Mouse (Mus musculus) splenic B cell, adult 2 months (primary cell): ENCODE data around the gene Lrrc7.

Experiments used
- DNase-seq: peaks from one replicate; pipeline ENCODE4 v3.0.0-alpha.2; 2011; ENCODE audit warnings: low read depth, low spot score
- H3K27me3 ChIP-seq: 2 replicates; pipeline ENCODE4 v1.6.1; 2012; ENCODE audit warnings: mild to moderate bottlenecking, low read length, moderate library complexity, mixed read lengths; ENCODE audit not compliant: control insufficient read depth, poor library complexity, insufficient read depth, severe bottlenecking
- H3K36me3 ChIP-seq: 2 replicates; pipeline ENCODE4 v1.6.1; 2012; ENCODE audit warnings: mild to moderate bottlenecking, low read length, moderate library complexity, mixed read lengths; ENCODE audit not compliant: control insufficient read depth, poor library complexity, insufficient read depth, severe bottlenecking

Gene Lrrc7

DNA sequence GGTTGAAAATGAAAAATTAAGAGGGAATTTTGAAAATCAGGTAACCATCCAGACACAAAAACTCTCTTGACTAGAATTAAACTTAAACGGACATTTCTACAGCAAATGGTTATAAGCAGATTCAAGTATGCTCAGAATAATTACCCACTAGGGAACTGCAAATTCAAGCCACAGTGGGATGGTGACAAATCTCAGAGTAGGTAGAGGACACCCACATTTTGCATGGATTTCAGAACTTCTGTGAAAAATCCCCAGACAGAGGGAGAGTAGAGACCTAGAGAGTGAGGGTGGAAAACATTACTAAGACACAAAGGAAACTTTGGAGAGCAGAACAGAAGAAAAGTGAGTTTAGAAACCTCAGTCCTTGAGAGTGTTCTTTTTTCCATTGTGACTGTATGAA, 161.4 kb downstream of the Lrrc7 start:
- no peak for DNase-seq
- Histone ChIP-seq H3K27me3 (no peaks in the 10 kb centered on the region), H3K36me3 (no peaks in the 10 kb centered on the region)

DNA sequence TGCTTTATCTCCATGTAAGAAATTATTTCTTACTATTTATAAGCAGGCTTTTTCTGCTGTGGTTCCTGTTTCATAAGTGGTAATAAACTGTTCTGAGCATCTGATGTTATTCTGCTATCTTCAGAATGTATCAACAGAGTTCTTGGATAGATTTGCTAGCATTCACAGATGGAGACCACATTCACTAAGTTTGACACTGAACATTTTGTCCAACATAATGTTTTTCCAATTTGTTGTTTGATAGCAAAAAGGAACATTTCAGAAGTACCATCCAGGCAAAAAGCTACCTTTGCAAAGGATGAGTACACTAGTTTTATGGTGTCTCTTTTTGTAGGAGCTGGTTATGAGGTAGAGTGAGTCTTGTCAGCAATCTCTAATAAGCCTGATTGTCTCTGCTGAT, 170.5 kb downstream of the Lrrc7 start:
- no peaks in the 10 kb centered on the region for H3K36me3 ChIP-seq
- DNase-seq, result no peak
- no peaks in the 10 kb centered on the region for H3K27me3 ChIP-seq

- no peaks in the 10 kb centered on the region for H3K27me3 ChIP-seq
- DNase-seq, result no peak
- no peaks in the 10 kb centered on the region for H3K36me3 ChIP-seq
Measured at GRCm38 (mm10) chr3:158388076-158388454, 174.0 kb downstream of the Lrrc7 start.

DNA sequence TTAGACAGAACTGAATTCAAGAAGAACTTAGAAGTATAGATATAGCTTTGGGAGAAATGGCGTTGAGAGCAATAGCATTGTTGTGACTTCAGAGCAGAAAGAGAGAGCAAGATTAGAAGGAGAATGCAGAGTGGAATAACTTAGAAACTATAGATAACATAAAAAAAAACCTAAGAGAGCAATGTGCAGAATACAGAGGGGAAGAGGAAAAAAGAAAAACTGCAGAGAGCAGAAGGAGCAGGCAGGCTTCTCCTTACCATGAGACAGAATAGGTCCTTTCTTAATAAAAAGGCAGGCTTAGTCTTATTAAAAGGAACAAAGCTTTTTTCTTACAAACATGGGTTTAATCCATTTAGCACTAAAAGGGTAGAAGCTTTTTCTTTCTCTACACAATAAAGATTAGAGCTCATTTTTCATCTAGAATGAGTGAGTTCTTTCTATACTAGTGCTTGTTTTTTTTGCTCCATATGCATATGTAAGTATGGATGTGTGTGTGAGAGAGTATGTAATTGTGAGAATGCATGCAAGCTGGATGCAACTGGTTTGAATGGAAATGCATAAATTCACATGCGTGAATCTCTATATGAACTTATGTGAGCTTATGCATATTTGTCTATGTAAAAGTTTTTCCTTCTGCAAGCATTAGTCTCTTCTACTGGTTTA, 174.5 kb downstream of the Lrrc7 start:
- DNase-seq, result no peak
- H3K27me3 ChIP-seq, result no peaks in the 10 kb centered on the region
- no peaks in the 10 kb centered on the region for H3K36me3 ChIP-seq

DNA sequence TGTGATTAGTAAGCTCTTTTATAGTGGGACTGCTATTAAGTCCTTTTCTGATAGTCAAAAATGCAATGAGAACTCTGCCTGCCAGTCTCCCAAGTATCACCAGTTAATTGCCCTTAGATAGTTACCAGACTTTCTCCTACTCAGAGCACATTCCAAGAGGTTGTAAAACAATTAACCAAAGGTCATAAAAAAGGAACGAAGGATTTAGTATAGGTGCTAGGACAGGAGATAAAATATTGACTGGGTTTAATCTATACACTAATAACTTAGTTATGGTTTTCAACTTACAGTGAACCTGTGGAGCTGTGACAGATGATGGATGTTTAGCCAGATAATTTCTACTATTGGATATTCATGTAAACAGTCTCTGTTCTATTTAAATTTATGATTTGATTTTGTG, 175.2 kb downstream of the Lrrc7 start:
- H3K36me3 ChIP-seq, result no peaks in the 10 kb centered on the region
- no peak for DNase-seq
- no peaks in the 10 kb centered on the region for H3K27me3 ChIP-seq

DNA sequence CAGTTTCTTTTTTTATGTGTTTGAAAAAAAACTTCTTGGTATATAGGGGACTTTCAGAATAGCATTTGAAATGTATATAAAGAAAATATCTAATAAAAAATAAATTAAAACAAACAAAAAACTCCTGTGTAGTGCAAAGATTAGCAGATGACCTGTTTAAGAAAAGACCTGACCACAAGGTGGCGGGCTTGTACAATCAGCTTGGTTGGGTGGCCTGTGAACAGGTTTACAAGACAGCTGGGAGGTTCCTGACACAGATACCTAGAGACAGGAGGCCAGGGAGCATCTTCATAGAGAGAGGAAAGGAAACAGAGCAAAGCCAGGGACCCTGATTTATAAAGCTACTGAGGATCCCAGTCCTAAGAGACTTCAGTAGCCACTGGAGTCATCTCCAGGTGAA, 186.1 kb downstream of the Lrrc7 start:
- DNase-seq, result no peak
- Histone ChIP-seq H3K36me3 (no peaks in the 10 kb centered on the region), H3K27me3 (no peaks in the 10 kb centered on the region)

DNA sequence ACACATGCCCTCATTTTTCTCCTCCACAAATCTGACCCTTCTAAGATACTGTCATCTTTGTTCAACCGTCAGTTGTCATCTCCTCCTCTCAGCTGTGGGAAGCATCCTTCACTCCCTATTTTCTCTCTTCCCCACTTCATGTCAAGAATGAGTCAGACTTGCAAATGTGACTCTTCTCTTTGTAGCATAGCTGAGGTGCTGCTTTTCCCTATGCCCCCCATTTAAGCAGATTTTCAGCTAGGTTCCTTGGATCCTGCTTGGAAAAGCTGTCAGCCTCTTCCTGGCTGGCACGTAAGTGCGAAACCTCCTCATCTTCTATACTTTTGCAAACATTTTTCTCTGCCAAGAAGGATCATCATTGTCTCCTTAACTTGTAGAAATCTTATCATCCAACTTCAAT, 192.9 kb downstream of the Lrrc7 start:
- Histone ChIP-seq H3K36me3 (no peaks in the 10 kb centered on the region), H3K27me3 (no peaks in the 10 kb centered on the region)
- no peak for DNase-seq

- DNase-seq, result no peak
- Histone ChIP-seq H3K36me3 (no peaks in the 10 kb centered on the region), H3K27me3 (no peaks in the 10 kb centered on the region)
Measured at GRCm38 (mm10) chr3:158365801-158366200, 196.2 kb downstream of the Lrrc7 start.

DNA sequence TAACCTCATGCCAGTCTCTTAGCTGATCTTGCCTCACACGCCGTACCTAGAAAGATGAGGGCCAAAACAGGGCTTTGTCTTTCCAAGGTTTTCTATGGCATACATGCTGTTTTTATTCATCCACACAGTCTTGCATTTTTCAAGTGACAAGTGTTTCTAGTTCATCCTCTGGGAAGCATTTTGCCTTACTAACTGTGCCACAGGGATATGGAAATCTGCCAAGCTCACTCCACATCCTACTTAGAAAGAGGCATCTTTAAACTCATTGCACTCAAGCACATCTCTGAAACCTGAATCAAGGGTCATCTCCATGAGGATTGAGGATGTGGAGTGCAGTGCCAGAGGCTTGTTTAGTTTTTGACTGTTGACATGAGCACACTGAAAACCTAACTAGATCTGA, 199.9 kb downstream of the Lrrc7 start:
- Histone ChIP-seq H3K27me3 (no peaks in the 10 kb centered on the region), H3K36me3 (no peaks in the 10 kb centered on the region)
- DNase-seq, result no peak

DNA sequence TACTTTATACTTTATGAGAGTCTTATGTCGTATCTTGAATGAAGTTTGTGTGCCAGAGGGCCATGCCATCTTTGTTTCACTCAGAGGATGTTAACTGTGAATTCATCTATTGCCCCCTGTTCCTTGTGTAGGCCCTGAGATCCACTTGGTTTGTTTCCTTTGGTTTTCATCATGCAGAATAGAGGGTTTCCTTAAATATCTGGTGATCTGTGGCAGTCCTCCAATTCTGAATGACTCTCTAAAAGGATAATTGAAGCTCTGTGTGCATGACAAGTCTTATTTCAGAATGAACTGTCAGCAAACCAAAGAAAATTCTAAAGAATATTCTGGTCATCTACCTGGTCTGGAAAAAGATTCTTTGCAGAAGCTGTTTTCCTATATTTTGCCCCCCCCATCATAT, 205.3 kb downstream of the Lrrc7 start:
- no peaks in the 10 kb centered on the region for H3K36me3 ChIP-seq
- H3K27me3 ChIP-seq, result no peaks in the 10 kb centered on the region
- no peak for DNase-seq

- Histone ChIP-seq H3K27me3 (no peaks in the 10 kb centered on the region), H3K36me3 (no peaks in the 10 kb centered on the region)
- no peak for DNase-seq
Measured at GRCm38 (mm10) chr3:158356194-158356593, 205.8 kb downstream of the Lrrc7 start.

- Histone ChIP-seq H3K27me3 (no peaks in the 10 kb centered on the region), H3K36me3 (no peaks in the 10 kb centered on the region)
- DNase-seq, result no peak
Measured at GRCm38 (mm10) chr3:158340808-158341207, 221.2 kb downstream of the Lrrc7 start.

DNA sequence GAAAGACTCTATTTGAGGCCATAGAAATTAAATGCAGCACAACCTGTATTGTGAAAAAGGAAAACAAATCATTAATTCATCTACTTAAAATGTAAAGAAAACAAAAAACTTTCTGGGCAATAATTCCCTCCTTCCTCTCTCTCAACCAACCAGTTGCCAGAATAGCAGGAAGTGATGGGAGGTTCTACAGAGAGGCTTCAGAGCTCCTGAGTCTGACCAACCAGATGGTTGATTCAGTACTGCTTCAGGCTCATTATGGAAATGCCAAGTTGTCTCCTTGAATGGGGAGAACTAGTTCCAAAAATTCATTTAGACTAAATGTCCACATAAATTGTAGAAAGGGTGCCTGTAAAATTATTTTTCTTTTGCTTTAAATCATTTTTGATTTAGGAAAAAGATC, 231.9 kb downstream of the Lrrc7 start:
- DNase-seq, result no peak
- Histone ChIP-seq H3K27me3 (no peaks in the 10 kb centered on the region), H3K36me3 (no peaks in the 10 kb centered on the region)

GRCm38 (mm10) chr3:158310391-158310790, 251.6 kb downstream of the Lrrc7 start:
- Histone ChIP-seq H3K36me3 (no peaks in the 10 kb centered on the region), H3K27me3 (no peaks in the 10 kb centered on the region)
- DNase-seq, result no peak

GRCm38 (mm10) chr3:158307415-158307814, 254.6 kb downstream of the Lrrc7 start:
- no peaks in the 10 kb centered on the region for H3K27me3 ChIP-seq
- DNase-seq, result no peak
- no peaks in the 10 kb centered on the region for H3K36me3 ChIP-seq

GRCm38 (mm10) chr3:158298732-158299131, 263.3 kb downstream of the Lrrc7 start:
- no peaks in the 10 kb centered on the region for H3K36me3 ChIP-seq

More at GRCm38 (mm10) chr3:158298732-158299131, 263.3 kb downstream of the Lrrc7 start:
- H3K27me3 ChIP-seq, result no peaks in the 10 kb centered on the region
- DNase-seq, result no peak
